Mouse (Mus musculus): ENCODE measurements around the gene Pqbp1. TPM values are rescaled to one million over a fixed set of nuclear protein-coding genes. Genes with fewer than 3 reads are reported as not detected.
"Not testable (repeated sequence)": the region's sequence is repeated elsewhere in the genome, so short reads cannot be mapped to it uniquely, and the experiment has no call there.

The Pqbp1 gene
- polyA plus RNA-seq (2012; rRNA removed): 38.8 and 48.6 TPM in 2 replicates

DNA sequence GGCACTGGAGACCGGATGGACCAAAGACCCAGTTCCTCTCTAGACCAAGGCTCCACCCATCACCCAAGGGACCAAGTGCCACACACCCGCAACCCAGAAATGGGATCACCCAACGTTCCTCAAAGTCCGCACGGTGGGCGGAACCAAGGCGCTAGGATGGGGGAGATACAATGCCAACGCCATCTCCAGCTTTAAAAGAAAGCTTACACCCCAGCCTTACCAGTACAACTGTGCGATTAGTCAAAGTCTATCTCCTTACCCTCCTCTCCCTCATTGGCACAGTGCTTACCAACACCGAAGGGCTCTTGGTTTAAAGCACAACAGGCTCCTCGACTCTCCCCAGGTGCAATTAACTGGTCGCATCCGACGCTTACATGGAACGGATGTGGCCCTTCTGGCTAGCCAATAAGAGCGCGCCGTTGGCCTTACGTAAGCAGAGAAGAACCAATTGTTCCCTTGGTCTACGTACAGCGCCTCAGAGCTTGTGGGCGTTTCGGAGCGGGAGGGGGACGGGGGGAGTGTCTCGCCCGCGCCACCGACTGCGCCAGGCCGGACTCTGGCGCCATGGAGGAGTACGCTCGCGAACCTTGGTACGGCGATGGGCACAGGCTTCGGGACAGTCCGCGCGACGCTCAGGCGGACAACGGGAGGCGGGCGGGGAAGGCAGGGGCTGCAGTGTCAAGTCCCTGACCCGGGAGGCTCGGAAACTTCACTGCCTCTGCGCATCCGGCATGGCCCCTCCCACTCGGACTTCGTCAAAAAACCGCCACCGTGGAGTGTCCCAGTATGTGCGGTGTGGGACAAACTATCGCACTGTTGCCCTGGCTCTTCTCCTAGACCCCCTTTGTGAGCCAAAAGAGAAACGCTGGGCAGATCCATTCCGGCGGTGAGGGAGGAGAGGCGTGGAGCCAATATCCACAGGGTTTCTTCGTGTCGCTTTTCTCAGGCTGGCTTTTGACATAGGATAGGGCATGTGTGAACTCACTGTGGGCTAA, at the start of gene Pqbp1, which contains the start of gene Timm17b:
TSS of gene Pqbp1 (minus strand) at position 390 of the 995 bp plus-strand sequence.
TSS of gene Timm17b (plus strand) at position 478 of the 995 bp plus-strand sequence.
- WGBS: 15% methylated on average over 62 of the region's 62 CpGs
- peak; percentile 67 for DNase-seq (ENCODE audit: low read depth, low spot score)

DNA sequence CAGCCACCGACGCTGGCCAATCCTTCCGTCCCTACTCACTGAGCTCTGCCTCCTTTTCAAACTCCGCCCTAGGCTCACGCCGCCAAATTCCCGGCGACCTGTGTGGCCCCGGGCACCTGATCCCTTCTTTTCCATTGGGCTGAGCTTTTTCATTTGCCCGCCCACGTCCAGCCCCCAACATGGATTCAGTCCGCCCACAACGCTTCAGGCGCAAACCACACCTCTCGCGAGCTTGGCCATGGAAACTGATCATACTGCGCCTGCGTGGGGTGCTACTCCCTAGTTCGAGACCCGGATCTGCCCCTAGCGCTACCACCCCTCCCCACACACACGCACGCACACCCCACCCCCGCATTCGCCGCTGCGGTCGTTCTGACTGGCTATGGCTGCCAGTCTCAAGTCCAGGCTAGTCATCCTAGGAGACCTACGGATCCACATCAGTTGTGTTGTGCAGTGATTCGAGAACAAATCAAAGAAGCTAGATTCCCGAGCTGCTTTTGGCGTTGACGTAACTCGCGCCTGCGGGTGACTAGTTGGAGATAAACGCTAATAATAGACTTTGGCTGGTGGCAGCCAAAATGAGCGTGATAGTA, 48.9 kb upstream of the Pqbp1 start:
- 17% methylated on average over 38 of the region's 38 CpGs for WGBS

DNA sequence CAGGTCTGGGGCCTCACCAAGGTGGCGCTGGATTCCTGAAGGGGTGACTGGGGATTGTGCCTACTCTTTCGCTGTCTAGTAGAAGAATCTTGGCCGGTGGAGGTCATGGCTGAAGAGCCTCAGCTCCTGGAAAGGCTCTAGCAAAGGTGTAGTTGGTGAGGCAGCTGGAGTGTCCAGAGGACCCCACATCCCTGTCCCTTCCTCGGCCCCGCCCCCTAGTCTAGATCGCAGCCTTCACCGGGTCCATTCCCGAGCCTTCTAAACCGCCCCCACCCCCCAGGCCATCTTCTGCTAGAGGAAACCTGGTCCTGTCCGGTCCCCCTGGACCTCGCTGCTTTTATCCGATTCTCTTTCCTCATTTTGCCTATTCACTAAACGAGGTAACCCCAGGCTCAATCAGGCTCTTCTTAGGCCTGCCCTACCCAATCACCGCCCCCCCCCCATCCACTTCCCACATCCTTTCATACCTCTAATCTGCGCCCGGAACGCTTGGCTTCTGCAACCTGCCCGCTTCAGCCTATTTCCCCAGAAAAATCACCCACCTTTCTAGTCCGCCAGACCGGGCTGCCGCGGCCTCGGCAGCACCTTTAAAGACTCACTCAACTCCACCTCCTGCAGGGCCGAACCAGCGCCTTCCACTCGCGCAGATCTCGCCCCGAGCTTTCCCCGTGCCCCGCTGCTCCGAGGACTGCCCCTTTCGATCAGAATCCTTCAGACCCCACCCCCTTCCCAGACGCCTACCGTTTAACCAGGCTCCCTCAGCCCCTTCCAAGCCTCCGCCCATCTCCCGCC, 48.2 kb upstream of the Pqbp1 start, which contains the start of gene Hdac6:
TSS of gene Hdac6 (minus strand) at position 782 of the 792 bp plus-strand sequence.
- no peak for DNase-seq (ENCODE audit: low read depth, low spot score)
- 21% methylated on average over 37 of the region's 37 CpGs for WGBS

More for the DNA sequence above, 48.9 kb upstream of the Pqbp1 start:
- DNase-seq (ENCODE audit: low read depth, low spot score): peak; percentile 53

DNA sequence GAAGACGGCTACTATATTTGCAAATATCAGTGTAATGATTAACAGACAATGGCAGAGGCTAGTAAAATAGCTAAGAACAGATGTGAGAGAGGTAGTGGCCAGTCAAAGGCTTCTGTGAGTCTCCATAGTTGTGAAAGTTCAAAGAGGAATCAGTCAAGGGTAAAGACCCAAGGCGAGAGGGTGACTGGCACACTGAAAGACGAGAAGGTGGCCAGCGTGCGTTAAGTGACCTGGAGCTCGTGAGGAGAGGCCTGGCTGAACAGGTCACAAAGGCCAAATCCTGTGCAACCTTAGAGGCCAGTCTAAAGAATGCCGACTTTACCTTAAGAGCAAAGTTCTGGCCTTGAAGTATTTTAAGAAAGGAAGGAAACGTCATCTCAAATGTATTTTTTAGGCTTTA, 46.5 kb upstream of the Pqbp1 start:
- no peak for DNase-seq (ENCODE audit: low read depth, low spot score)
- WGBS: 70% methylated on average over 8 of the region's 8 CpGs

DNA sequence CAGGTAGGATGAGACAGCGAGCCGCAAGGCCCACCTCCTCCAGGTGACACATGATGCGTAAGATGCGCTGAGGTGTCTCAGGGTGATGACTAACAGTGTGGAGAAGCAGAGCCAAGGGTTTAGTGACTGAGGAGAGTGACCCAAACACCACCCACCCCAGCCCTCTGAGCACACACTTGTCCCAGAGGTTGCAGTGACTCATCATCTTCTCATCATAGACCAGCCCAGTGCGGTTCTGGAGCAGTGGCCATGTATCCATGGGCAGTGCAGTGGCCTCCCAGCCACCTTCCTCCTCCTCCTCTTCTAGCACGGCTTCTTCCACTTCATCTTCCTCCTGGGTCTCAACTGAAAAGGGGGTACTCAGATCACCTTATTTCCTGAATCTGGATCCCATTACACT, 38.6 kb upstream of the Pqbp1 start:
- WGBS: 90% methylated on average over 6 of the region's 6 CpGs
- DNase-seq (ENCODE audit: low read depth, low spot score): no peak

DNA sequence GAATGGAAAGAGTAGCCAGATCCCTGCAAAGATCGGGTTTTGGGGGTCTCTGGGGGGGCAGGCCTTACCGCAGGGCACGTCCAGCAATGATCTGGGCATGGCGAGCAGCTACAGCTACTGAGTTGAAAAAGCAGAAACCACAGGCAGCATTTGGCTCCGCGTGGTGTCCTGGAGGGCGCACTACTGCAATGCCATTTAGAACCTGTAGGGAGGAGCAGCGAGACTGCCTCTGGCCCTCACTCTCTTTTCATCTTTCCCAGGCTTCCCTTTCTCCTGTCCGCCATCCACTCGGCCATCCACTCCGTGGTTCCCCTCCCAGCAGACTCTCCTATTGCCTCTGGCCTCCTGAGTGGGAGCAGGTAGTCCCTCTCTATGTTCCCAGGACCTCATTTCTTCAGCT, 37.8 kb upstream of the Pqbp1 start:
- no peak for DNase-seq (ENCODE audit: low read depth, low spot score)
- WGBS: 56% methylated on average over 11 of the region's 11 CpGs

DNA sequence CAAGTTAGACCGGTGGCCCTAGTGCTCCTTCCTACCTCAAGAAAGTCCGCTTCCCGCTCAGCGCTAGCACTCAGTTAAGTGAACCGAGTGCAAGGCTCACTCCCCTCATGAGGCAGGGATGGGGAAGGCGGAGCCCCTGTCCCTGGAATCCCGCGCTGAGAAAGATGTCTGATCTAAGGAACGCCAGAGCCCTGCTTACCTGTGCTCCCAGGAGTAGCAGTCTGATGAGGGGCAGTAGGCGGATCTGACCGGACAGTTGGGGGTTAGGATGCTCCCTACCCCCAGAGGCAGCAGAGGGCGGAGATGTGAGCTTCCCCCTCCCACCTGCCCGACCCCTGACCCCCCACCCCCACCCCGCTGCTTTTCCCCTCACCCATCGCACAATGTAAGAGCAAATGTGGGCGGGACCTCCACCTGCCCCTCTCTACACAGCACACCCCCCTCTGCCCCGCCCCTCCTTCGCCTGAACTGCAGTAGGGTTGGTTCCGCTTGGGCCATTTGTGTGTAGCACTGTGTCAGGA, 29.3 kb upstream of the Pqbp1 start, which contains the start of gene Eras:
TSS of gene Eras (minus strand) at position 338 of the 521 bp plus-strand sequence.
- DNase-seq (ENCODE audit: low read depth, low spot score): no peak
- WGBS: 35% methylated on average over 16 of the region's 19 CpGs

DNA sequence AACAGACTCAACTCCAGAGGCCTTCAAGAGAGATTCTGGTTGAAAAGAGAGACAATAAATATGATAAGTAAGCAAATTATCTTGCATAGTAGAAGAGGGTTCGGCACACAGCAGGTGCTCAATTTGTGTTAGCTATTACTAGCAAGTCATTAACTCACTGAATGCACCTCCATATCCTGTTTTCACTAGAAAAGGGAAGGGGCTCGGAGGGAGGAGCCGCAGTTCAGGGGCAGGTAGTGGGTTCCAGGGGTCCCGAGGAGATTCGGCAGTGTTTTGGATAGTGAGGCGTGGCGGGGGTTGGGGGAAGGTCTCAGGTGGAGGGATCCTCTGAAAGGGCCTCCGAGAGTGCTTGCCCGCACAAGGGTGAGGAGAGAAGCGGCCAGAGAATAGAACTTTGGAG, 28.0 kb upstream of the Pqbp1 start:
- WGBS: 33% methylated on average over 10 of the region's 10 CpGs
- no peak for DNase-seq (ENCODE audit: low read depth, low spot score)

DNA sequence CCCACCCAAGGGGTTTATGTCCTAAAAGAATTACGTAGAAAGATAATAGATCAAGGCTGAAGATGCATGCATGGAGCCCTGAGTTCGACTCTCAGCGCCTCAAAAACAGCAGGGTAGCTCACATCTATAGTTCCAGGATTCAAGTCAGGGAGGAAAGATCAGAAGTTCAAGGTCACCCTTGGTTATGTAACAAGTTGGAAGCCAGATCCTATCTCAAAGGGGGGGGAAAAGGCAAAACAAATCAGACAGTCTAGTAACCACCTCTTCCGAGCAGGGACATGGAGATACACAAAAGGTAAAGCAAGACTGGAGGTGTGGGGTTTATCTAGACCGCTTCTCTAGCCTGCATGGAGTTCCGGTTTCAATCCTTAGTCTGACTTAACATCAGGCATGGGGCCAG, 27.2 kb upstream of the Pqbp1 start:
- 82% methylated on average over 6 of the region's 6 CpGs for WGBS
- DNase-seq (ENCODE audit: low read depth, low spot score): no peak

DNA sequence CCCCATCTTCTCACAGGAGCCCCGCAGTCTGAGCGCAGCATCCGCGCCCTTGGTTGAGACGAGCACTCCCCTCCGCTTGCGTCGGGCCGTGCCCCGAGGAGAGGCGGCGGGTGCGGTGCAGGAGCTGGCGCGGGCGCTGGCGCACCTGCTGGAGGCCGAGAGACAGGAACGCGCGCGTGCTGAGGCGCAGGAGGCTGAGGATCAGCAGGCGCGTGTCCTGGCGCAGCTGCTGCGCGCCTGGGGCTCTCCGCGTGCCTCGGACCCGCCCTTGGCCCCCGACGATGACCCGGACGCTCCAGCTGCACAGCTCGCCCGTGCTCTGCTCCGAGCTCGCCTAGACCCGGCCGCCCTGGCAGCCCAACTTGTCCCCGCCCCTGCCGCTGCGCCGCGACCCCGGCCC, 23.0 kb upstream of the Pqbp1 start:
- no peak for DNase-seq (ENCODE audit: low read depth, low spot score)
- 23% methylated on average over 48 of the region's 48 CpGs for WGBS

DNA sequence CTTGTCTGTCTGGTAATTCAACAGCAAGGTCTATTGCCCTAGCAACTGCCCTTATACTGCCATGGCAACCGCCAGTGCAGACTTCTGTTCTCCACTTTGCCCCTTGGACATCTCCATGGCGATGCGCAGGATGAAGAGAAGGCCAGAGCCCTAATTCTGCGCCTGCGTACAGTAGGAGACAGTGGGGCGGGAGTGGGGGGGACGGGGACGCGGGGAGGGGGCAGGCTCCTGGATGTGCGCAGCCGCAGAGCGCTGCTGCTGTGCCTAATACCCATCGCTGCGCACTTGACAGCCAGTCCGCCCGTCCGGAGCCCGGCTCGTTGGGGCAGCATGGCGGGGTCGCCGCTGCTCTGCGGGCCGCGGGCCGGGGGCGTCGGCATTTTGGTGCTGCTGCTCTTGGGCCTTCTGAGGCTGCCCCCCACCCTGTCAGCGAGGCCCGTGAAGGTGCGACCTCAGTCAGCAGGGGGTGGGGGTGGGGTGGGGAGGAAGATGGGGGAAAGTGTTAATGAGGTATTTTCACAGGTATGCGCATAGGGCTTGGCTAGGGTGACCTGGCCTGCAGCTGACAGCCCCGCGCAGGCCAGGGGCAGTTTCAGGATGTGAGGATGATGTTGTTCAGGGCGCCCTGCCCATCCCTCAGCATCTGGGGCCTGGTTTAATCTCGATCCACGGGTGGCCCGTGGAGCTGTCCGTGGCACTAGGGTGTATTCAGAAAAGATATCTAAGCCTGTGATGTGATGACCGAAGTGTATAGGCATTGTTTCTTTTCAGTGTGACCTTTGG, 20.7 kb upstream of the Pqbp1 start, which contains the start of gene Pcsk1n:
TSS of gene Pcsk1n (plus strand) at position 222 of the 783 bp plus-strand sequence.
- WGBS: 19% methylated on average over 40 of the region's 40 CpGs
- DNase-seq (ENCODE audit: low read depth, low spot score): no peak

DNA sequence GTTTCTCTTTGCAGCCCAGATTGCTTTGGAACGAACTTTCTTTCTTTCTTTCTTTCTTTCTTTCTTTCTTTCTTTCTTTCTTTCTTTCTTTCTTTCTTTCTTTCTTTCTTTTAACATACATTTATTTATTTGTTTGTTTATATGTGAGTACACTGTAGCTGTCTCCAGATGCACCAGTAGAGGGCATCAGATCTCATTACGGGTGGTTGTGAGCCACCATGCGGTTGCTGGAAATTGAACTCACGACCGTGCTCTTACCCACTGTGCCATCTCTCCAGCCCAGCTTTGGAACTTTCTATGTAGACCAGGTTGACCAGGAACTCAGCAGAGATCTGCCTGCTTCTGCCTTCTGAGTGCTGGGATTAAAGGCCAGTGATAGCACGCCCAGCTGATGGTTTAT, 18.9 kb upstream of the Pqbp1 start:
- WGBS: 72% methylated on average over 6 of the region's 6 CpGs
- not testable (repeated sequence) for DNase-seq (ENCODE audit: low read depth, low spot score)

DNA sequence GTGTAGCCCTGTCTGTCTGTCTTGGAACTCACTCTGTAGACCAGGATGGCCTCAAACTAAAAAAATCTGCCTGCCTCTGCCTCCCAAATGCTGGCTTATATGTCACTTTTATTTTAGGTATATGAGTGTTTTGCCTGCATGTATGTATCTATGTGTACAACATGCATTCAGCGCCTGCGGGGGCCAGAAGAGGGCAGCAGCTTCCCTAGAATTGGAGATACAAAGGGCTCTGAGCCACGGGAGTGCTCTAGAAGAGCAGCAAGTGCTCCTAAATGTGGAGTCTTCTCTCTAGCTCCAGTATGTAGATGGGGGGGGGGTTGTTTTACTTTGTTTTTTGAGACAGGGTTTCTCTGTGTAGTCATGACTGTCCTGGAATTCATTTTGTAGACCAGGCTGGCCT, 16.6 kb upstream of the Pqbp1 start:
- not testable (repeated sequence) for DNase-seq (ENCODE audit: low read depth, low spot score)
- WGBS: 22% methylated on average over 3 of the region's 3 CpGs

DNA sequence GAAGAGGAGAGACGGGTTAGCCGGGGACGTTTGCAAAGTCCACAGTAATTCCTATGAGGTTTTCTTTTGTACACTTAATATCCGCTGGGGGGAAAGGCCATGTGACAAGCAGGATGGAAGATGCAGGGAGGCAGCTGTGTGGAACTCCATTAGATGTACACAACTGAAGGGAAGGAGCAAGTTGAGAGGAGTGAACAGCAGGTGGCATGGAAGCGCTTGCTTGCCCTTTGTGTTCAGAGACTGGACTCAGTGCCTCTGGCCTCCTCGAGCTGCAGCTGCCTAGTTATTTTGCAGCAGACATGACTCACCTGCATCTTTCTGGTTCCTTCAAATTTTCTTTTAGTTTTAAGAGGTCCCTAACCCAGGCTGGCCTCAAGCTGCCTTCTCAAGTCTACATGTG, 11.4 kb upstream of the Pqbp1 start:
- no peak for DNase-seq (ENCODE audit: low read depth, low spot score)
- WGBS: 56% methylated on average over 6 of the region's 6 CpGs

DNA sequence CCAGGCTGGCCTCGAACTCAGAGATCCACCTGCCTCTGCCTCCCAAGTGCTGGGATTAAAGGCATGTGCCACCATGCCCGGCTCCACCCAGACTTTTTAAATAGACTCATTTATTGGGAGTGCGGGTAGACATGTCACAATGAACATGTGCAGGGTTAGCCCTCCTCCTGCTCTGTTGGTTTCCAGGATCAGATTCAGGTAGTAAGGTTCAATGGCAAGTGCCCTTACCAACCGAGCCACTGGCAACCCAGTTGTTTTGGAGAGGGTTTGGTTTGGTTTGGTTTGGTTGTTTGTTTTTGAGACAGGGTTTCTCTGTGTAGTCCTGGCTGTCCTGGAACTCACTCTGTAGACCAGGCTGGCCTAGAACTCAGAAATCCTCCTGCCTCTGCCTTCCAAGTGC, 10.2 kb upstream of the Pqbp1 start, which contains the start of gene Gm10490:
TSS of gene Gm10490 (plus strand) at position 301 of the 400 bp plus-strand sequence.
- 88% methylated on average over 4 of the region's 4 CpGs for WGBS
- DNase-seq (ENCODE audit: low read depth, low spot score): not testable (repeated sequence)

DNA sequence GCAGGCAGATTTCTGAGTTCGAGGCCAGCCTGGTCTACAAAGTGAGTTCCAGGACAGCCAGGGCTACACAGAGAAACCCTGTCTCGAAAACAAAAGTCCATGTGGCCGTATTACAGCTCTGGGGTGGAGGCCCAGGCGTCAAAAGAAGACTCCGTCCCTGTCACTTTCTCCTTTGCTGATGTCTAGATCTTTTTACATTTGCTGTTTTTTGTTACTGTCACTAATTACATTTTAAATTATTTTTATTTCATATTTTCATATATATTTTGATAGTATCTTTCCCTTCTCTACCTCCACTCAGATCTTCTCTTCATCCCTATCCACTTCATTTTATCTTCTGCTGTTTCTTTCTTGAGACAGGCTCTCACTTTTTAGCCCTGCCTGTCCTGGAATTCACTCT, 8.7 kb upstream of the Pqbp1 start, which contains the start of gene Gm10491:
TSS of gene Gm10491 (minus strand) at position 101 of the 400 bp plus-strand sequence.
- WGBS: 90% methylated on average over 5 of the region's 5 CpGs

DNA sequence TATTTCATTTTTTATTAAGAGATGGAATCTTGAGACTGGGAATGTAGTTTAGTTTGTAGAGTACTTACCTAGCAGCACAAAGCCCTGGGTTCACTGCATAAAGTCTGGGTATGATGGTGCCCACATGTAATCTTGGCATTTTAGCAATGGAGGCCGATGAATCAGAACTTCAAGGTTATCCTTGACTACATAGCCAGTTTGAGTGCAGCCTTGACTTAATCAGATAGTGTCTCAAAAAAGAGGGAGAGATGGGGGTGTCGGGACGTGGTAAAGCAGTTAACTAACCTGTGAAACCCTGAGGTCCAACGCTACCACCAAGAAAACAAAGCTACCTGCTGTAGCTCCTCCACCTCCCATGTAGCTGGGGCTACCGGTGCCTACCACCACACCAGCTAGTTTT, 5.4 kb upstream of the Pqbp1 start:
- WGBS: 91% methylated on average over 5 of the region's 5 CpGs
- no peak for DNase-seq (ENCODE audit: low read depth, low spot score)

More for the DNA sequence above, 8.7 kb upstream of the Pqbp1 start, which contains the start of gene Gm10491:
- DNase-seq (ENCODE audit: low read depth, low spot score): no peak

DNA sequence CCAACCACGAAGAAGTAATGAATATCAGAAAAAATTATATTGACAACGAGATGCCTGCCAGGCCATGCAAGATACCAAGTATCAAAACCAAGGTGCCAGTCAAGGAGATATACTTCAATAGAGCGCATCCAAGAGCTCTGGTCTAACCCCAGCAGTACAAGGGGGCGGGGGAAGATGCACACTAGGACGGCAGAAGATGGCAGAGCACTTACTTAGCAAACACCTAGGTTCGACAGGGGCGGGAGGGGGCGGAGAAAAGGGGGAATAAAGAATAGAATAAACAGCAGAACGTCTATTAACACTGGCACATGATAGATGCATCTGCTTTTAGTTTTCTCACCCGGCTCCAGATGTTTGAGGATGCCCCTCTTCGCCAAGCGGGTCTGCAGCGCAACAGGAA, 858 bp downstream of the Pqbp1 start:
- DNase-seq (ENCODE audit: low read depth, low spot score): no peak
- WGBS: 30% methylated on average over 13 of the region's 13 CpGs

All from large intestine, adult 2 months (tissue).